ENCODE assay signal across 11 mouse cellular contexts in the genomic region with DNA sequence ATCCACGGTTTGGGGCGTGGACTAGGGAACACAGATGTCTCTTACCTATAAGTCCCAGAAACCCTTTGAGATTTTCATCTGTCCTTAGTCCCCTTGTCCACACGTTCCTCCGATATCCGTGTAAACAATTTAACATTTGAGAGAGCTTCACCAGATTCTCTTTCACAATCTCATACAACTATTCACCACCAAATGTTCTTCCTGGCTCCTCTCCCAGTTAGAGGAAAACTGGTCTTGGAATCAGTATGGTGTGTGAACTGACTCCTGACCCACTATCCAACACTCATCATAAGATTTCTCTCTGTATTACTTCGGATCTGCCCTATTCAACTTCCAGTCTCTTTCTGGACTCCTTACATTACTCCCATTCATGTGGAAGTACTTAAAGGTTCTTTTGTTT. TPM values are rescaled to one million over a fixed set of nuclear protein-coding genes. Genes with fewer than 3 reads are reported as not detected.
A peak's percentile ranks its signal among the peaks of the same experiment; 100 is the strongest.
DNase-seq lines count a peak whose midpoint lies in the region; ATAC-seq and TF ChIP-seq lines count a peak whose summit lies in the region.
"Had no signal": no experiment of that assay in that cellular context is flagged by ENCODE, and none has a peak within 500 bp of the region (broad histone marks: within the 10 kb centered on the region; RNA-seq: fewer than 3 reads in every experiment).

No protein-coding gene starts in this region.

- no peak for TF ChIP-seq POLR2A in CH12.LX (IDR thresholded peaks at IDR 0.05; ENCODE audit: low read depth, low read length)
- no peak for TF ChIP-seq POLR2A in ES-Bruce4 (IDR thresholded peaks at IDR 0.05; ENCODE audit: insufficient read depth, low read length)
- TF ChIP-seq POLR2A in thymus, adult 2 months (IDR thresholded peaks at IDR 0.05; ENCODE audit: control insufficient read depth, extremely low read depth, insufficient read depth, low read length, poor library complexity): no peak

- H3K27me3 ChIP-seq in CH12.LX (replicated peaks) (no peaks in the 10 kb centered on the region), ES-Bruce4 (ENCODE audit: control insufficient read depth, insufficient read depth, low read length, poor library complexity, severe bottlenecking) (no peaks in the 10 kb centered on the region)
- H3K27me3 ChIP-seq in hindbrain, embryonic 15.5 days: no peaks in the 10 kb centered on the region
- H3K27me3 ChIP-seq in thymus, adult 2 months (ENCODE audit: control insufficient read depth, insufficient read depth, low read length): no peaks in the 10 kb centered on the region

- peak overlapping the region; percentile 81; the same call in 1 of the 2 replicates for H3K27ac ChIP-seq in layer of hippocampus, adult 2 months
- H3K27ac ChIP-seq in CH12.LX (ENCODE audit: insufficient read depth, low read depth) (no peak overlapping the region), ES-Bruce4 (ENCODE audit: insufficient read depth, low read length) (no peak overlapping the region)
- no peak overlapping the region for H3K27ac ChIP-seq in hindbrain, embryonic 15.5 days (replicated peaks)
- H3K27ac ChIP-seq in thymus, adult 2 months (ENCODE audit: control insufficient read depth, insufficient read depth, low read length): no peak overlapping the region

- H3K36me3 ChIP-seq in CH12.LX (replicated peaks in 1 of 2; ENCODE audit: control insufficient read depth in 1 of 2, insufficient read depth in 1 of 2, low read length in 1 of 2) (peaks cover 3 to 4% of the 10 kb centered on the region in 2 experiments), ES-Bruce4 (ENCODE audit: control insufficient read depth, insufficient read depth, low read length, poor library complexity, severe bottlenecking) (no peaks in the 10 kb centered on the region)
- peaks cover 6% of the 10 kb centered on the region for H3K36me3 ChIP-seq in hindbrain, embryonic 15.5 days
- H3K36me3 ChIP-seq in thymus, adult 2 months (ENCODE audit: control insufficient read depth, insufficient read depth, low read length): no peaks in the 10 kb centered on the region

- H3K9me3 ChIP-seq in CH12.LX (replicated peaks; ENCODE audit: low read length) (no peaks in the 10 kb centered on the region), ES-Bruce4 (replicated peaks; ENCODE audit: control insufficient read depth, insufficient read depth, low read length, poor library complexity, severe bottlenecking) (no peaks in the 10 kb centered on the region)
- no peaks in the 10 kb centered on the region for H3K9me3 ChIP-seq in hindbrain, embryonic 15.5 days

- 92% methylated on average over 6 of the region's 6 CpGs for WGBS in hindbrain, embryonic 15.5 days
- WGBS in thymus, adult 2 months: 89% methylated on average over 6 of the region's 6 CpGs

- peak overlapping the region; percentile 42 for H3K4me2 ChIP-seq in CH12.LX (ENCODE audit: insufficient read depth, low read depth, poor library complexity, severe bottlenecking)
- H3K4me2 ChIP-seq in hindbrain, embryonic 15.5 days: peak overlapping the region; percentile 62; the same call in 1 of the 2 replicates

- H3K9ac ChIP-seq in CH12.LX (ENCODE audit: insufficient read depth, low read depth) (no peak overlapping the region), ES-Bruce4 (ENCODE audit: low read depth, poor library complexity, severe bottlenecking) (peak overlapping the region; percentile 44; the same call in 1 of the 2 replicates)
- H3K9ac ChIP-seq in hindbrain, embryonic 15.5 days: no peak overlapping the region

- ATAC-seq in hindbrain, embryonic 15.5 days (ENCODE audit: low FRiP score, low read depth): no peak

- in situ Hi-C loops in CH12.LX (cut with MboI; ENCODE audit: low pct_ligation_motif_present, low pct_unique_long_range_greater_than_20kb, low sequenced_read_pairs): no loop called here

- H3K79me2 ChIP-seq in CH12.LX (replicated peaks; ENCODE audit: control insufficient read depth, extremely low read depth, insufficient read depth, poor library complexity, severe bottlenecking): no peaks in the 10 kb centered on the region; the same call in 1 of the 2 replicates

- no peak overlapping the region for H3K4me3 ChIP-seq in layer of hippocampus, adult 2 months
- H3K4me3 ChIP-seq in CH12.LX (replicated peaks in 1 of 3; ENCODE audit: low read depth in 2 of 3, low read length in 2 of 3, poor library complexity in 1 of 3) (peak overlapping the region in 1 of 3 experiments; percentile 67), ES-Bruce4 (ENCODE audit: low read depth, low read length) (no peak overlapping the region)
- 0 out of 2 replicates have a peak overlapping the region, but pooled peaks have one; percentile 76 for H3K4me3 ChIP-seq in hindbrain, embryonic 15.5 days
- H3K4me3 ChIP-seq in thymus, adult 2 months (ENCODE audit: control insufficient read depth, insufficient read depth, low read length): no peak overlapping the region

- no peak for DNase-seq in layer of hippocampus, adult 2 months (ENCODE audit: low spot score in 2 of 2)
- no peak for DNase-seq in layer of hippocampus, adult 9-10 months (ENCODE audit: low spot score)
- DNase-seq in CH12.LX (ENCODE audit: extremely low read depth): no peak
- DNase-seq in thymus, adult 2 months: no peak
- no peak for DNase-seq in left cerebral cortex, postnatal 36 days (ENCODE audit: low spot score in 2 of 2)
- DNase-seq: adrenal gland, postnatal 10 days; cerebellum, postnatal 25 days; heart, postnatal 4 days had no signal

- H3K4me1 ChIP-seq in CH12.LX (ENCODE audit: control insufficient read depth in 1 of 2, insufficient read depth in 2 of 2) (peaks cover 0 to 8% of the 10 kb centered on the region in 2 experiments; a peak in 2 of 4 replicates), ES-Bruce4 (ENCODE audit: control insufficient read depth, insufficient read depth, low read length) (no peaks in the 10 kb centered on the region)
- H3K4me1 ChIP-seq in hindbrain, embryonic 15.5 days (replicated peaks): peaks cover 8% of the 10 kb centered on the region
- no peaks in the 10 kb centered on the region for H3K4me1 ChIP-seq in thymus, adult 2 months (replicated peaks; ENCODE audit: control insufficient read depth, insufficient read depth, low read length)

- TF ChIP-seq RAD21 in CH12.LX (IDR thresholded peaks at IDR 0.05; ENCODE audit: low read depth, low read length): no peak

- TF ChIP-seq EP300 in CH12.LX (IDR thresholded peaks at IDR 0.05; ENCODE audit: low read length) (no peak), ES-Bruce4 (IDR thresholded peaks at IDR 0.05; ENCODE audit: insufficient read depth, low read depth, low read length) (no peak)

- dilution Hi-C loops in CH12.LX (cut with MboI; ENCODE audit: extremely low pct_ligation_motif_present, extremely low pct_unique_long_range_greater_than_20kb, low sequenced_read_pairs): no loop called here

- no peak for TF ChIP-seq CTCF in layer of hippocampus, adult 2 months (conservative IDR thresholded peaks at IDR 0.05)
- no peak for TF ChIP-seq CTCF in CH12.LX (conservative IDR thresholded peaks at IDR 0.05 in 1 of 2, IDR thresholded peaks at IDR 0.05 in 1 of 2; ENCODE audit: low read depth in 2 of 2, low read length in 2 of 2)
- no peak for TF ChIP-seq CTCF in ES-Bruce4 (IDR thresholded peaks at IDR 0.05; ENCODE audit: low read depth, low read length)
- no peak for TF ChIP-seq CTCF in thymus, adult 2 months (IDR thresholded peaks at IDR 0.05; ENCODE audit: borderline replicate concordance, control insufficient read depth, extremely low read depth, insufficient read depth, low read length, poor library complexity)

- intact Hi-C loops in left cerebral cortex, postnatal 36 days (cut with DNase I): loop anchor here (10.0 kb wide), 1 partner anchor 59 kb away; a partner anchor contains a TSS

TF ChIP-seq in CH12.LX, 34 proteins besides CTCF, POLR2A, EP300 and RAD21 (continues in another document):
- no peak for TF ChIP-seq IRF4 (IDR thresholded peaks at IDR 0.05; ENCODE audit: low read depth, low read length)
- TF ChIP-seq RCOR1 (conservative IDR thresholded peaks at IDR 0.05; ENCODE audit: low read depth, low read length): no peak
- TF ChIP-seq CHD2 (IDR thresholded peaks at IDR 0.05; ENCODE audit: low read length): no peak
- no peak for TF ChIP-seq MAX (IDR thresholded peaks at IDR 0.05; ENCODE audit: low read length)

RNA-seq across cellular contexts. Expression of a gene that starts 0.7 kb away (rescaled TPM):
- 1 to 10 TPM; 6.6 to 7.0 TPM for total RNA-seq in layer of hippocampus, adult 2 months (2021)
- total RNA-seq in CH12.LX (2012; rRNA removed): 3.0 and 3.3 TPM in 2 replicates
- 6.4 and 7.0 TPM in 2 replicates for total RNA-seq in CH12.LX (2014; rRNA removed)
- 2.7 and 3.1 TPM in 2 replicates for polyA plus RNA-seq in CH12.LX (2012; ENCODE audit: insufficient read length, low read depth)
- polyA plus RNA-seq in ES-Bruce4 (2011; ENCODE audit: insufficient read depth, insufficient read length, low read depth, missing spikeins): 4.4 and 5.5 TPM in 2 replicates
- 6.3 and 7.4 TPM in 2 replicates for polyA plus RNA-seq in hindbrain, embryonic 15.5 days (2015; fragmentation: Nextera tagmentation; extraction: Ambion mirVana)
- 0.83 and 0.96 TPM in 2 replicates for polyA plus RNA-seq in thymus, adult 2 months (2012; rRNA removed)
- 1 to 10 TPM; 6.3 to 6.5 TPM for total RNA-seq in left cerebral cortex, postnatal 36 days (2021)
- polyA plus RNA-seq: erythroblast, embryonic 14.5 days had no signal

RNA-seq across cellular contexts. Expression of a gene that starts 23.7 kb away (rescaled TPM):
- total RNA-seq in layer of hippocampus, adult 2 months (2021): 1 to 10 TPM; 2.9 to 5.3 TPM
- total RNA-seq in CH12.LX (2012; rRNA removed) (not detected in 2 replicates), CH12.LX (2014; rRNA removed) (not detected in 2 replicates)
- polyA plus RNA-seq in CH12.LX (2012; ENCODE audit: insufficient read length, low read depth) (not detected in 2 replicates), ES-Bruce4 (2011; ENCODE audit: insufficient read depth, insufficient read length, low read depth, missing spikeins) (15.5 and 16.6 TPM in 2 replicates)
- polyA plus RNA-seq in hindbrain, embryonic 15.5 days (2015; fragmentation: Nextera tagmentation; extraction: Ambion mirVana): 3.6 and 3.7 TPM in 2 replicates
- 0.96 and 1.7 TPM in 2 replicates for polyA plus RNA-seq in thymus, adult 2 months (2012; rRNA removed)
- 1 to 10 TPM; 3.1 to 3.7 TPM for total RNA-seq in left cerebral cortex, postnatal 36 days (2021)
- polyA plus RNA-seq: erythroblast, embryonic 14.5 days had no signal

RNA-seq across cellular contexts. Expression of a gene that starts 26.8 kb away (rescaled TPM):
- 10 to 100 TPM; 13.5 to 14.0 TPM for total RNA-seq in layer of hippocampus, adult 2 months (2021)
- total RNA-seq in CH12.LX (2012; rRNA removed) (6.5 and 8.1 TPM in 2 replicates), CH12.LX (2014; rRNA removed) (13.0 and 16.3 TPM in 2 replicates)
- polyA plus RNA-seq in CH12.LX (2012; ENCODE audit: insufficient read length, low read depth) (4.7 and 6.1 TPM in 2 replicates), ES-Bruce4 (2011; ENCODE audit: insufficient read depth, insufficient read length, low read depth, missing spikeins) (12.1 and 12.6 TPM in 2 replicates)
- polyA plus RNA-seq in hindbrain, embryonic 15.5 days (2015; fragmentation: Nextera tagmentation; extraction: Ambion mirVana): 8.5 and 9.4 TPM in 2 replicates
- polyA plus RNA-seq in thymus, adult 2 months (2012; rRNA removed): 1.4 TPM in 2 replicates
- 10 to 100 TPM; 10.9 to 14.9 TPM for total RNA-seq in left cerebral cortex, postnatal 36 days (2021)

RNA-seq across cellular contexts. Expression of a gene that starts 57.8 kb away (rescaled TPM):
- 1 to 10 TPM; 8.2 to 9.4 TPM for total RNA-seq in layer of hippocampus, adult 2 months (2021)
- 2.0 and 2.4 TPM in 2 replicates for total RNA-seq in CH12.LX (2012; rRNA removed)
- total RNA-seq in CH12.LX (2014; rRNA removed): 4.1 and 4.5 TPM in 2 replicates
- 1.9 and 2.0 TPM in 2 replicates for polyA plus RNA-seq in CH12.LX (2012; ENCODE audit: insufficient read length, low read depth)
- 4.8 and 5.5 TPM in 2 replicates for polyA plus RNA-seq in ES-Bruce4 (2011; ENCODE audit: insufficient read depth, insufficient read length, low read depth, missing spikeins)
- polyA plus RNA-seq in hindbrain, embryonic 15.5 days (2015; fragmentation: Nextera tagmentation; extraction: Ambion mirVana): 11.5 and 13.0 TPM in 2 replicates
- polyA plus RNA-seq in thymus, adult 2 months (2012; rRNA removed): 0.90 and 1.2 TPM in 2 replicates
- 1 to 10 TPM; 5.7 to 7.8 TPM for total RNA-seq in left cerebral cortex, postnatal 36 days (2021)
- polyA plus RNA-seq: erythroblast, embryonic 14.5 days had no signal
